ENCODE assay signal across 8 mouse cellular contexts in genomic region chr2:12033518-12034322, GRCm38 (mm10).
A peak's percentile ranks its signal among the peaks of the same experiment; 100 is the strongest.
DNase-seq lines count a peak whose midpoint lies in the region; ATAC-seq and TF ChIP-seq lines count a peak whose summit lies in the region.
"Had no signal": no experiment of that assay in that cellular context is flagged by ENCODE, and none has a peak within 500 bp of the region (broad histone marks: within the 10 kb centered on the region; RNA-seq: fewer than 3 reads in every experiment).

No protein-coding gene starts in this region.

- H3K4me3 ChIP-seq in embryonic facial prominence, embryonic 10.5 days: no peak overlapping the region
- H3K4me3 ChIP-seq in kidney, embryonic 14.5 days (ENCODE audit: low read length): no peak overlapping the region
- H3K4me3 ChIP-seq in lung, postnatal 0 days (ENCODE audit: low read depth, low read length): no peak overlapping the region

- H3K36me3 ChIP-seq in embryonic facial prominence, embryonic 10.5 days (replicated peaks): no peaks in the 10 kb centered on the region
- no peaks in the 10 kb centered on the region for H3K36me3 ChIP-seq in kidney, embryonic 14.5 days (ENCODE audit: control insufficient read depth, insufficient read depth, low read length)
- no peaks in the 10 kb centered on the region for H3K36me3 ChIP-seq in lung, postnatal 0 days (ENCODE audit: insufficient read depth, low read length)

- 63% methylated on average over 11 of the region's 11 CpGs for WGBS in embryonic facial prominence, embryonic 10.5 days
- WGBS in kidney, embryonic 14.5 days: 59% methylated on average over 11 of the region's 11 CpGs
- 42% methylated on average over 11 of the region's 11 CpGs for WGBS in lung, postnatal 0 days

- H3K4me1 ChIP-seq in embryonic facial prominence, embryonic 10.5 days: peaks cover 7% of the 10 kb centered on the region
- no peaks in the 10 kb centered on the region for H3K4me1 ChIP-seq in kidney, embryonic 14.5 days (ENCODE audit: control insufficient read depth, insufficient read depth, low read length)
- no peaks in the 10 kb centered on the region for H3K4me1 ChIP-seq in lung, postnatal 0 days (ENCODE audit: insufficient read depth, low read depth, low read length)

- H3K9me3 ChIP-seq in embryonic facial prominence, embryonic 10.5 days: no peaks in the 10 kb centered on the region
- no peaks in the 10 kb centered on the region for H3K9me3 ChIP-seq in kidney, embryonic 14.5 days (ENCODE audit: control insufficient read depth, low read length)
- H3K9me3 ChIP-seq in lung, postnatal 0 days (ENCODE audit: low read length): no peaks in the 10 kb centered on the region

- no peak for TF ChIP-seq CTCF in lung, postnatal 0 days (IDR thresholded peaks at IDR 0.05)

- H3K27ac ChIP-seq in embryonic facial prominence, embryonic 10.5 days (replicated peaks): peak overlapping the region; percentile 55; the same call in 1 of the 2 replicates
- peak overlapping the region; percentile 10; the same call in 1 of the 2 replicates for H3K27ac ChIP-seq in kidney, embryonic 14.5 days (ENCODE audit: low read depth, low read length)
- peak overlapping the region; percentile 57; the same call in 1 of the 2 replicates for H3K27ac ChIP-seq in lung, postnatal 0 days (ENCODE audit: low read length)

- no peak for DNase-seq in embryonic facial prominence, embryonic 10.5 days (ENCODE audit: low spot score)
- DNase-seq in heart, adult 9 months (ENCODE audit: low spot score in 2 of 2): peak; percentile 31 to 56
- DNase-seq in lung, postnatal 0 days (ENCODE audit: low spot score): peak; percentile 37
- DNase-seq in thymus, postnatal 36 days: no peak
- no peak for DNase-seq in ovary, adult 18-20 months (ENCODE audit: low spot score)
- DNase-seq in layer of hippocampus, adult 8-10 months (ENCODE audit: low spot score in 2 of 2): no peak
- DNase-seq: forebrain, postnatal 0 days had no signal

- H3K27me3 ChIP-seq in embryonic facial prominence, embryonic 10.5 days (replicated peaks; ENCODE audit: low read depth, poor library complexity, severe bottlenecking): no peaks in the 10 kb centered on the region
- no peaks in the 10 kb centered on the region for H3K27me3 ChIP-seq in kidney, embryonic 14.5 days (ENCODE audit: control insufficient read depth, insufficient read depth, low read length)
- H3K27me3 ChIP-seq in lung, postnatal 0 days (replicated peaks; ENCODE audit: insufficient read depth, low read length): no peaks in the 10 kb centered on the region

- ATAC-seq in kidney, embryonic 14.5 days (ENCODE audit: low FRiP score, low TSS enrichment): peak; percentile 76
- ATAC-seq in lung, postnatal 0 days: peak; percentile 66
- ATAC-seq: forebrain, postnatal 0 days had no signal

- H3K4me2 ChIP-seq in kidney, embryonic 14.5 days (replicated peaks; ENCODE audit: low read depth, low read length): no peak overlapping the region
- H3K4me2 ChIP-seq in lung, postnatal 0 days (replicated peaks; ENCODE audit: low read depth, low read length): peak overlapping the region; percentile 40

- no peak for TF ChIP-seq EP300 in lung, postnatal 0 days (IDR thresholded peaks at IDR 0.05)

- H3K9ac ChIP-seq in kidney, embryonic 14.5 days (ENCODE audit: low read depth, low read length): no peak overlapping the region
- H3K9ac ChIP-seq in lung, postnatal 0 days (replicated peaks; ENCODE audit: low read depth): no peak overlapping the region
- H3K9ac ChIP-seq: forebrain, postnatal 0 days had no signal

Comparison
In these comparisons a context has a peak if more than half of its experiments do, and no peak if none do; other contexts are left out.
1. DNase-seq: peak in heart, adult 9 months (2 of 2) and lung, postnatal 0 days (single experiment); none in embryonic facial prominence, embryonic 10.5 days (single experiment), thymus, postnatal 36 days (0 of 2), ovary, adult 18-20 months (single experiment) and layer of hippocampus, adult 8-10 months (0 of 2).
2. Peak in every context shown above with its lines, with median percentiles within 50 percentile points of each other: H3K27ac ChIP-seq.